Mouse (Mus musculus): ENCODE measurements around the gene Hist3h2ba.

Gene Hist3h2ba

DNA sequence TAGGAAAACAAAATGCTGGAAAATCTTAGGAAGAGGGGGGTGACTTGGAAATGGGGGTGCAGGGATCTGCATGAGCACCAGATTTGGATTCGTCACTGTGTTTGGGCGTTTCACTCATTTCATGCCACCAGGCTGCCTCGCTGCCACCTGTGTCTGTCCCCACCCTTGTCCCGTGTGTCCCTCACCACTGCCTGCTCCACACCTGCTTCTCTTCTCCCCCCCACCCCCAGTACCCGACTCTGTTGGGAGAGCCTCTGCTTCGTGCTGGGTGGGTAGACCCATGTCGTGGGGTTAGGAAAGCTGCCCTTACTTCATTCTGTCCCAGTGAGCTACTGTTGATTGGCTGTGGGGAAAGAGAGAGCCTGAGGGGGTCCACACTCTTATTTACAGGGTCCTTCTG, 35.9 kb downstream of the Hist3h2ba start:
- no peak for DNase-seq (ENCODE audit: extremely low read depth, low read depth)

- DNase-seq (ENCODE audit: extremely low read depth, low read depth): no peak
These were observed 36.7 kb downstream of the Hist3h2ba start for GRCm38 (mm10) chr11:58985299-58985917.

- DNase-seq (ENCODE audit: extremely low read depth, low read depth): no peak
These were observed 40.4 kb downstream of the Hist3h2ba start for GRCm38 (mm10) chr11:58989166-58989565.

- DNase-seq (ENCODE audit: extremely low read depth, low read depth): no peak
These were observed 41.4 kb downstream of the Hist3h2ba start for GRCm38 (mm10) chr11:58990141-58990540.

DNA sequence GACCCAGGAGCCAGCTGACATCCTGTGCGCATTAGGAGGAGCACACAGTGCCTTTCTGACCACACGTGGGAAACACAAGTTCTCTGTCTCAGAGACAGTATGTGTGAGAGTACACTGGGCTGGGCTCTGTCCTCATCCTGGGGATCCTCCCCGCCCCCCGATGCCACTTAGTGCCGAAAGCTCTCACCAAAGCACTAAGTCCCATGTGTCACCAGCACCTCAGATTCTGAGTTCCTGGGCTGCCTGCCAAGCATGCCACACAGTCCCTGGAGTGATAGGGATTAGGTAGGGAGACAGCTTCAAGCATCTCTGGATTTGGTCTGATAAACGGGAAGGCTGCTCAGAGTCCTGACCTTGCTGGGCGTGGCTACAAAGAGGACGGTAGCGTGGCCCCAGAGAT, 42.1 kb downstream of the Hist3h2ba start:
- no peak for DNase-seq (ENCODE audit: extremely low read depth, low read depth)

DNA sequence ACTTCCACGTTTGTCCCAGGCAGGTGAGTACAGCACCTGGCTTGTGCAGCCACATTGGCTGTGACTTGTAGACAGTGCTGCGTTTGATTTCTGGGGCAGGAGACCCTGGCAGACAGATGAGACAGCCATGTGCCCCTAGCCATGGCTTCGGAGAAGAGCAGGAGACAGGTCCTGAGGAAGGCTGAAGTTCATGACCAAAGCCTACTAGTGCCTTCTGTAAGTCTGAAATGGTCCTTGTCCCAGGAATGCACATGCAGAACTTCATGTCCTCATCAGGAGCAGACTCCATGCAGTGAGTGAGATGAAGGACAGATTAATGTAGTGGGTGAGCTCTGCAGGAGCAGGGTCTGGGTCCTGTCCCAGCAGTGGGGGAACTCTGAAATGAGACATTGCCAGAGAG, 43.2 kb downstream of the Hist3h2ba start:
- DNase-seq (ENCODE audit: extremely low read depth, low read depth): no peak

GRCm38 (mm10) chr11:58993091-58993670, 44.5 kb downstream of the Hist3h2ba start:
- DNase-seq (ENCODE audit: extremely low read depth, low read depth): no peak

GRCm38 (mm10) chr11:58994337-58994826, 45.7 kb downstream of the Hist3h2ba start:
- DNase-seq (ENCODE audit: extremely low read depth, low read depth): no peak

DNA sequence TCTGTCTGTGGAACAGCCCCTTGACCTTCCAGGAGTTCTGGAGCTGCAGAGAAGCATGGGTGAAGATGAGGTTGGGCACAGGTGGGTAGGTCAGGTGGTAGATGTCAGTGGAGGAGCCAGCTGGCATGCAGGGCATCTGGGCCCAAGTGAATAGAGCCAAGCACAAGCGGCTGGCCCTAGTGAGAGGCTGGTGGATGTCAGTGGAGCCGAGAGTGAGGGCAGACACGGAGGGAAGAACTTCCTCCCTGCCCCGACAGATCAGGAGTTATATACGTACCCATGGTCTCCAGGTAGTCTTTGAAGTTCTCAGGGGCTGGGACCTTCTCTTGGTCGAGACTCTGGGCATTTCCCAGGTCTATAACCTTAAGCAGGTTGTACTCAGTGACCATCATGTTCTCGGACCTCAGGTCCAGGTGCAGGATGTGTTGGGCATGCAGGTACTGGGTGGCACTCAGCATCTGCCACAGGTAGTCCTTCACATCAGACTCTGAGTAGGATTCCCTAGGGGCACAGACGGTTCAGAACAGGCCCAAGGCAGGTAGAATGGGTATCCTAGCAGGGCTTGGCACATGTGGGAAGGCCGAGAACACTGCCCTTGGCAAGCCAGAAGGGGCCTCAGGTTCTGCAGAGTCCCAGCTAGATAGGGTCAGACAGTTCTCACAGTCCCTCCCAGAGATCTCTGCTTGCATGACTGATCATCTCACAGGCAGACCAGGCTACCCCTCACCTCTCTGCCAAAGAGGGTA, 46.5 kb downstream of the Hist3h2ba start:
- no peak for DNase-seq (ENCODE audit: extremely low read depth, low read depth)

DNA sequence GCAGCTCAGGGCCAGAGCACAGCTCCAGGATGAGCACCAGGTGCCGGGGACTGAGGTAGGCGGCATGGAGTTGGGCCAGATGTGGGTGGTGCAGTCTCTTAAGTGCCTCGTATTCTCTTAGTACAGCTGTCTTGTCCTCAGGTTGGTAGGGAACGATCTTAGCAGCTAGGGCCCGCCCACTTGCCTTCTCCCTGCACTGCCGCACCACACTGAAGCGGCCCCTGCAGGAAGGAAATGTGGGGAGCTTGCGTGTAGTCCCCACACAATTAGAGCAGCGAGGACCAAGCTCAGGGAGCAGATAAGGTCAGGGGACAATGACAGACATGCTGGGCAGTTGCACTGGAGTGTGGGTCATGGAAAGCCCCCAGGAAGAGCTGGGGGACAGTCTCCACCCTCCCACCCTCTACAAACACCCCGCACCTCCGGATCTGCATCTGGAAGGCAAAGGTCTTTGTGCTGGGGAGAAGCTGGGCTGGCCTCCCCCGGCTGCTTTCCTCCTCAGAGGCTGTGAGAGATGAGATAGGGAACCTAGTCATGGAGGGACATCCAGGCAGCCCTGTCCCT, 47.2 kb downstream of the Hist3h2ba start:
- no peak for DNase-seq (ENCODE audit: extremely low read depth, low read depth)

DNA sequence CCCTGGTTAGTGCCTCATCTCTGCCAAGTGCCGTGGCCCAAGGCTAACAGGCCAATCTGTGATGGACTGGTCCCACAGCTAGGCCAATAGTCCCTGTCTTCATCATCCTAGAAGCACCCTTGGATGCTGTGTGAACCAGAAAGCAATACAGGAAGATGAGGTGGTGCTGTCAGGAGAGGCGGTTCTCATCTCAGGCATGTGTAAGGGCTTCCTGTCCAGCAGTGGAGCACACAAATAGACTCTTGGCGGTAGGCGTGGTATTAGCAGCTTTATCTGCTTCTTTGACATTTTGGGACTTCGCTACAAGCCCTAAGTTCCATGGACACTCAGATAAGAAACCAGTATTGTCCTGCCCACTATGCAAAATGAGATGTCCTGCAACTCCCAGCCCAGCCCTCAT, 48.8 kb downstream of the Hist3h2ba start:
- DNase-seq (ENCODE audit: extremely low read depth, low read depth): no peak
